Mouse (Mus musculus): ENCODE data around the gene Tenm3.

DNA sequence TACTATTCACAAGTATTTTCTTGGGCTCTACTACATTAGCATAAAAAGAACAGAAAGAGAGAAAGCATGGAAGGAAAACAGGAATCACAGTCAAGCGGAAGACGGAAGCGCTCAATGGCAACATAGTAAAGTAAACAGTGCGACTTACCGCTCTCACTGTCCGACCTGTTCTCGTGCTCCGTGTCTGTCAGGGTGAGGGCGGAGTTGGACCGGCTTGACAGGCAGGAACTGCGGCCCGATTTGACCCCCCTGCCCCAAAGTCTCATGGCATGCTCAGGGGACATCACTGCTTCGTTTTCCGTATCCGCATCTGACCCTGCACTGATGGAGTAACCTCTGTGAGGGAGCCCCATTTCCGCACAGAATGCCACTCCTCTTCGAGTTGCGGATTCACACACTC is 197.6 kb downstream of the Tenm3 start:
- no peak for TF ChIP-seq CTCF (IDR thresholded peaks at IDR 0.05; ENCODE audit: extremely low read depth, insufficient read depth, low read length)
- no peak for TF ChIP-seq POLR2A (IDR thresholded peaks at IDR 0.05; ENCODE audit: extremely low read depth, insufficient read depth, low read length)
